Mouse (Mus musculus) T-helper 2 cell (primary cell): ENCODE results near the gene Phc3.

ENCODE experiments used
- in situ Hi-C: fragments of 300-600 bp; cut with MboI, MseI; formaldehyde crosslinking; loops from one replicate; pipeline ENCODE4 v1.15.1; 2025; ENCODE audit warnings: high pct_unique_total_duplicates

Phc3 gene

DNA sequence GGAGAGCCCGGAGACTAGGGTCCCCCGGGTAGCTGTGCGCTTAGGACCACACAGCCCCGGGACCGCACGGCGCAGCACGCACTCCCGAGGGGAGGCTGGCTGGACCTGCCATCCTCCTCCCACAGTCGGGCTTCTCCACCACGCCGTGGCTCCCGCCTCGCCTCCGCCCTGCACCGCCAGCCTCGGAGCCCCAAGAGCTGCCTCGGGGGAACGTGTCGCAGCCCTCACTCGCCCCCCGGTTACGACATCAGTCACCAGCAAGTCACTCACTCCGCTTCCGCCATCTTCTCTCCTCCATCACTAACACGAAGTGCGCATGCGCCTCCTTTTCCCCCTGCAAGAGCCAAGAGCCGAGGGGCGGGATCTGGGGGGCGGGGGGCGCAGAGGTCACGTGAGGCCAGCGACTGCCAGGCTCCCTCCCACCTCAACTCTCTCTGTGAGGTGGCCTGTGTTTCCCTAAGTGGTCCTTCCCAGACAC lies at the start of gene Phc3:
Phc3 (minus strand) TSS at position 312 of the 478 bp plus-strand sequence.
- in situ Hi-C loops = loop anchor here (10.0 to 25.0 kb wide), 2 partner anchors 1446 to 1743 kb away; partner anchors contain the start of gene Actl6a

DNA sequence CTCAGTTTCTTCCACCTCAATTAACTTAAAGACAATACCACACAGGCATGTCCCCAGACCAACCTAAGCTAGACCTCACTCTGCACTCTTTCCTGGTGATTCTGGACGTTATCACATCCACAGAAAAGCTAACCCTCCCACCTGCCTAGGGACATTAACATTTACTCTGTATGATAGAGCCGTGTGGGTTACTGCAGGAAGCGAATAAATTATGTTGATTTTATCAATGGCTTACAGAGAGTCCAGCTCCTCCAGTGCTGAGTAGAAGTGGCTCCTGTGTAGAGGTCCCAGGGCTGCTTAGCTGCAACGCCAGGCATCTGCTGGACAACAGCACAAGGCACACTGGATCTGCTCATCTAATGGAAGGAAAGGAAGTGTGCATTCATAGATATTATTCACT lies 48.4 kb upstream of the Phc3 start:
- in situ Hi-C loops = no loop called here

DNA sequence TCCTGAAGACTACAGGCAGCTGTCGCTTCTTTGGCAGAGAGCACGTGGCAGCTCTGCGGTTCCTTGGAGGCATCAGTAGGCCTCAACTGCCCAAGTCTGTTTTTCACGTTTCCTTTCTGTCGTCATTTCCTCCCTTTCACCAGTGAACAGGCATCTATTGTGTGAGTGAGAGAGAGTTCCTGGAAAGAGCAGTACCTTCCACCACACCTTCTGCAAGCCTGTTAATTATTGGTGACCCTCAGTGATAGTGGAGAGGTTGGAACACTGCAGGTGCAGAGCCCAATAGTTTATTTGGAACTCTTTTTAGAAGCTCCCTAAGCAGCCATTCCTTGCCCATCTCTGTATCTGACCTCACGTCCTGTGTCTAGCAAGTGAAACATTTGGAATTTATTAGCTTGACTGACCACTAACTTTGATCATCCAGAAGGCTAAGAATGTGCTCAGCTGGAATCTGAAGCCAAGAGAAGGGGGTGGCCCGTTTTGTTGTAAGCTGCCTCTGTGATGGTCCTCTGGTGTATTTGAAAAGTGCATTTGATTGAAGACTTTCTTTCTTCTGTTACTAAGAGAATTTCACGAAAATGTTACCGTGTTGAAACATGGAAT lies 47.5 kb upstream of the Phc3 start:
- in situ Hi-C loops = no loop called here

DNA sequence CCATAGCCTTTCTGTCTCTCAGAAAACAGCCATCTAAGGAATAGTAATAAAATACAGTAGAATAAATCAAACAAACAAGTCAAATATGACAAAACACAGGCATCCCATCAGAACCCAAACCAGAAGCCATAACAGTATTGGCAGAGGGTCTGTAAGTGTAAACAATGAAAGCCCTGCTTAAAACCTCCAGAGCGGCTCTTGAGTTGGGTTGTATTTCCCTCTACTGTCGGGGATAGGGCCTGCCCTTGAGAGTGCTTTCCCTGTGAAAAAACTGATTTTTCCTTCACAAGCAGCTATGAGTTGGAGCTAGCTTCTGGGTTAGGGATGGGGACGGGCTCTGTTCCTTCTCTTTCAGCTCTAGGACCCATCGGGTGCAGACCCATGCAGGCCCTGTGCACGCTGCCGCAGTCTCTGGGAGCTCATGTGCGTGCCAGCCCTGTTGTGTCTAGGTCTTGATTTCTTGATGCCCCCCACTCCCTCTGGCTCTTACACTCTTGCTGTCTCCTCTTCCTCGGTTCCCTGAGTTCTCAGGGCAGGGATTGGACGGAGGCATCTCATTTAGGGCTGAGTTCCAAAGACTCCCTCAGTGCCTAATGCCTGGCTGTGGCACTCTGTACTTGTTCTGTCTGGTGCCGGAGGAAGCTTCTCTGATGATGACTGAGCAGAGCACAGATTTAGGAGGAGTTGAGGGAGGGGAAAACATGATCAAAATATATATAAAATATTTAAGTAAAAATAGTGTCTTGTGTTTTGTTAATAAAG lies 46.6 kb upstream of the Phc3 start:
- in situ Hi-C loops = no loop called here

DNA sequence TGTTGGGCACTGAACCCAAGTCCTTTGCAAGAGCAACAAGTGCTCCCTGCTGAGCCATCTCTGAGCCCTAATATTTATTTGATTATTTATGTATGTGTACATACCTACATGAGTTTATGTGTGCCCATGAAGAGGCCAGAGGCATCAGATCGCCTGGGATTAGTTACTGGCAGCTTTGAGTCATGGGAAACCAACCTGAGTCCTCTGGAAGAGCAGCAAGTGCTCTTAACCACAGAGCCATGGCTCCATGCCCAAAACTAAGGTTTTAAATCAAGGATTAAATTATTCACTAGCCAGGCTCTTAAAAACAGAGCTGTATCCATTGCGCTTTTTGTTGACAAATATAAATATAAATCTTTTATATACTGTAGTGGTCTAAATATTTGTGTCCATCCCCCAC lies 45.2 kb upstream of the Phc3 start:
- in situ Hi-C loops = loop anchor here (5.0 kb wide), 1 partner anchor 33 kb away; no protein-coding TSS in a partner anchor

DNA sequence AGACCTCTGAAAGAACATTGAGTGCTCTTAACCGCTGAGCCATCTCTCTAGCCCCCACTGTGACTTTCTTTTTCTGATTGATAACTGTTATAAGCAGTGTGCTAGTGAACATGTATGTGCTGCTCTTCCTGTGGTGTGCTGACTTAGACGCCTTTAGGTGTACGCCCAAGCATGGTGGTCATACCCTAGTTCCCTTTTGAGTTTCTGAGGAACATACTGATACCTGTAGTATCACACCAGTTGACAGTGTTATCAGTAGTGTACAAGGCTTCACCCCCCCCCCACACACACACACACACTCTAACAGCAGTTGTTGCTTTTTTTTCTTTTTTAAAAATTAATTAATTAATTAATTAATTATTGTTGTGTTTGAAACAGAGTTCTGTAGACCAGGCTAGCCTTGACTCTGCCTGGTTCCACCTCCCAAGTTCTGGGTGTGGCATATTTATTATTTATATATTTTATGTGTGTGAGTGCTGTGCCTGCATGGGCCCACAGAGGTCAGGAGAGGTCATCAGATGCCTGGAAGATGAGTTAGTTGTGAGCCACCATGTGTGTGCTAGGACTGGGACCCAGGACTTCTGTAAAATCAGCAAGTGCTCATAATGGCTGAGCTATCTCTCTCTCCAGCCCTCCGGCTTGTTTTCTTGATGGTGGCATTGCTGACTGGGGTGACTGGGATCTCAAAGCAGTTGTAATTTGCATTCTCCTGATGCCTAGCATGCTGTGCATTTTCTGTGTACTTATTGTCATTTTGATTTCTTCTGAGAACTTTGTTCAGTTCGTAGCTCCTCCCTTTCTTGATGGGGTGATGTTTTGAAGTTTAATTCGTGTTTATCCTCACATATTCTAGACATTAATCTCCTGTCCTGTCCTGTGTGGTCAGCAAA lies 35.4 kb upstream of the Phc3 start:
- in situ Hi-C loops = no loop called here

DNA sequence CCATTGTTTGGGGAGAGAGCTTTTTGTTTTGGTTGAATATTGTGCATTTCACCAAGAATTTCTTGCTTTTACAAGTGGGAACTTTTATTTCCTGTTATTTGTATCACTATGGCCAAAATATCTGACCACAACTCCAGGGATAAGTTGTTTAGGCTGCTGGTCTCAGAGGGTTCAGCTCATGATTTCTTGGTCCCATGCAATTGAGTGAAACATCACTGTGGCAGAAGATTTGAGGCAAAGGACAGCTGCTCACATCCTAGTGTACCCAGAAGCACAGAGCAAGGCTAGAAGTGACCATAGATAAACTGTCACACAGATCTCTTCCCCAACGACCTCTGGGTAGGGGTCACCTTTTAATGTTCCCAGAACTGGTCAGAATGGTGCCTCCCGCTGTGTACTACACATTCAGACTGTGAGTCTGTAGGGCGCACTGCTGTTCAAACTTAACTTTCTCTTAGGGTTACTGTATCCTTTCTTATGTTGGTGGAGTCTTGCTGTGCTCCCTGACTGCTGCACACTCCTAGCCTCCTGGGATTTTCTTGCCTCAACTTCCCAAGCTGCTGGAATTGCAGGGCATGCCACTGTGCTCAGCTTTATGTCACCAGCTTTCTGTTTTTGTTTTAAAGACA lies 31.9 kb upstream of the Phc3 start:
- in situ Hi-C loops = no loop called here

DNA sequence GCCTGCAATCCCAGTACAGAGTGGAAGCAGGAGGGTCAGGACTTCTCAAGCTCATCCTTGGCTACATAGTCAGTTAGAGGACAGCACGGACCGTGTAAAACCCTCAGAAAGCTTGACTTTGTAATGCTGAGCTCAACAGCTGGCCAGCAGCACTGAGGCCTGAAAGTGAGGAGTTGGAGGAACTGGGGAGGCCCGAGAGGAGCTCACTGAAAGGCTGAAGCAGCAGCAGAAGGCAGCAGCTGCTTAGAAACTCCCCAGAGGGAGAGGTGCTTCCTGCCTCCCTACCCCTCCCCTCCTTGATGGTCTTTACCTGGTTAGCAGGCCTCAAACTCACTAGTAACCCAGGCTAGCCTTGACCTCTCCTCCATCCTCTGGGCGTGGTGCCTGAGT lies 30.8 kb upstream of the Phc3 start:
- in situ Hi-C loops = no loop called here

DNA sequence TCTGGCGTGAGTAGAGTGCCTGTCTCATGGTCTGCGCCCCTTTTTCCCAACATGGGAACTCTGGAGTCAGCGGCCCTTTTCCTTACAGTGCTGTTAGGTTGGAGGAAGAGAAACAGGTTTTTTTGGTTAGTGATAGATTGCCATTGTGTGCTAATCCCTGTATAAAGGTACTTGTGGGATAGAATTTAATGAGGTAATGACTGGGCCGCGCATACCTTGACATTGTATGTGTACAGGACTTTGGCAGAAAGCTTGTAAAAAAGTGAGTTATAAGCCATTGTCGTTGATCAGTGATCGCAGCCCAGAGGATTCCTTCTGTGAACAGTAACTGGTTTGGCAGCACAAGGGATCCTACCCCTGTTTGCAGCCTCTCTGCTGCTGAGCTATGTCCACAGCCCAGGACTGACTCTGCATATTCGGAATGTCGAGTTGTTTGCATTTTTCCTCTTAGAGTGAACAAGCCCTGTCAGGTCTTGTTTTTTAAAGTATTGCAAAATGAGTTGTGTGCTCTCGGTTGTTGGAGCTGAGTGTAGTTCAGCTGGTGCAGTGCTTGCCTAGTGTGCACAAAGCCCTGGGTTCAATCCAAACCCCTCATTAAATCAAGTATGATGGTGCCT lies 30.3 kb upstream of the Phc3 start:
- in situ Hi-C loops = no loop called here

DNA sequence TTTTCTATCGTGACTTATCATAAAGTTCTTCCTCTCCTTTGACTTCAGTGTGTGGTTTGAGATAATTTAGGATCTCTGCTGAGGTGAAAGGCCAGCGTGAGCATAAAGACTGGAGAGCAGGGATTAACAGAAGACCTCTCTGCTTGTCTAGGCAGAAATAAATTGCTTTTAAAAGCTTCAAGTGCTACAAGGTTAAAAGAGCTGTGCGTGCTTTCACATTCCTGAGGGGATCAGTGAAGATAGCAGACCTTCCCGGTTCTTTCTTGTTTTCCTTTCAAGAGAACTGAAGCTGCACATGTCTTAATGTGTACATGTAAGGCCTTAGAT lies 27.4 kb upstream of the Phc3 start:
- in situ Hi-C loops = no loop called here

DNA sequence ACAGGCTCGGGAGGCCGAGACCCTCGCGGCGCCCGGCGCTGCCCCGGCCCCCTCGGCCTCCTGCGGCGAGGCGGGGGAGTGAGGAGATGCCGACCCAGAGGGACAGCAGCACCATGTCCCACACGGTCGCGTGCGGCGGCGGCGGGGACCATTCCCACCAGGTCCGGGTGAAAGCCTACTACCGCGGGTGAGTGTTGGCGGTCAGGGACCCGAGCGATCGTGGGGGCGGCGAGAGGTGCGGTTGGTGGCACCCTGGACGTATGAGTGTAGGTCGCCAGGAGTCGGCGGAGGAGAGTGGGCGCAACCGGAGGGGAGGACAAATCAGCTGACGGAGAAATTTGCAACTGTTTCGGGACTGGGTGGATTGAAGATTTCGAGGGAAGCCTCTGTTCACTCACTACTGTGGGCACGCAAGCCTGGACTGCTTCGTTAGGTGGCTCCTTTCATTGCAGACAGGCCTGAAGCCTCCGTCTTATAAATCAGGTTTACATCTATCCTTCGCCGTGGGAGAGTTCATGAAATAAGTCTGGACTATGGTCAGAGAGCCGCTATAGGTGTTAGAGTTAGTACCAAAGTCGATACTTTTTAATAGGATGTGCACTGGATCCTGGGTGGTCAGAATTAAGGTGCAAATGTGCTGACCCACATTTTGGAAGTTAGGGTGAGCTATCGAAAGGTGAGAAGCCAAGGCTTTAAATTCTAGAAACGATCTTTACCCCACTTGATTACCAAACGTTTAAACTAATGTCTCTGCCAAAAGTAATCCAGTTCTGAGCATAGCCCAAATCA lies 26.9 kb upstream of the Phc3 start:
- in situ Hi-C loops = no loop called here

DNA sequence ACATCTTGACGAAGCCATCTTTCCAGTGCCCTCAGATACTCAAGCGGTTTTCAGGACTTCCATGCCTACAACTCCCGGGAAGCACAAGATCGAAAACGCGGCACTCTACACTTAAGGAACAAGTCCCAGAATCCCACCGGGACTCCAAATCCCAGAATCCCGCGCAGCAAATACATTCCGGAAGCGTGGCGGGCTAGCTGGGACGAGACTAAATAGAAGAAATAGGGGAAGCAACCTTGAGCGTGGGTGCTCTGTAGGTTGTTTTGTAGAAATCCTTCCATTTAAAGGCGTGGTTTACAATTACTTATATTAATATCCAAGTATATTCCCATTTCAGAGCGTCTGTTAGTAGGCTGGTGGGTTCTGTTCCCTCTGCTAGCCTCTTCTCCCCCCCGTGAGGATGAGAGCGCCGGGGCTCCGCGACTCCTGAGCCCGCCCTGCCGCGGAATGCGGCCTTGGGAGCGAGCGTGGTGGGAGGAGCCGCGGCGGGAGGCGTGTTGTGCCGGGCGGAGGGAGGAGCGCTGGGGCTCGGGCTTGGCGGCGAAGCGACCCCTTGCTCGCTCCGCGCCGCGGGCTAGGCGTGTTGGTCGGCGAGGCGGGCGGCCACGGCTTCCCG lies 26.2 kb upstream of the Phc3 start, which contains the start of gene Prkci:
Prkci (plus strand) TSS at position 465 of the 616 bp plus-strand sequence.
- in situ Hi-C loops = no loop called here

DNA sequence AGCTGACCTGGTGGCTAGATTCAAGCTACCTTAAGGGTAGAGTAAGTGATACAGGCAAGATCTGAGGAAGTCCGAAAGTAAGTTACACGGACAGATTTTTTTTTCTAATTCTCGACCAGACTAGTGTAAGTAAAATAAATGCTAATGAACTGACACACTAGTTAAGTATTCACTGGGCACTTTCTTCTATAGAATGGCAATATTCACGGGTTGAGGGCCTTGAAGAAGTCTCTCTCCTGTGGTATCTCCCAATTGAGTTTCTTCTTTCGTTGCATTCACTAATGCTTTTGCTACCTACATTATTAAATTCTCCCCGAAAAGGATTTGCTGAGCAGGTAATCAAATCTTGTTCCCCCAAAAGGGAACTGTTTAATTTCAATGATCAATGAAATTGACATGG lies 25.6 kb upstream of the Phc3 start:
- in situ Hi-C loops = no loop called here

DNA sequence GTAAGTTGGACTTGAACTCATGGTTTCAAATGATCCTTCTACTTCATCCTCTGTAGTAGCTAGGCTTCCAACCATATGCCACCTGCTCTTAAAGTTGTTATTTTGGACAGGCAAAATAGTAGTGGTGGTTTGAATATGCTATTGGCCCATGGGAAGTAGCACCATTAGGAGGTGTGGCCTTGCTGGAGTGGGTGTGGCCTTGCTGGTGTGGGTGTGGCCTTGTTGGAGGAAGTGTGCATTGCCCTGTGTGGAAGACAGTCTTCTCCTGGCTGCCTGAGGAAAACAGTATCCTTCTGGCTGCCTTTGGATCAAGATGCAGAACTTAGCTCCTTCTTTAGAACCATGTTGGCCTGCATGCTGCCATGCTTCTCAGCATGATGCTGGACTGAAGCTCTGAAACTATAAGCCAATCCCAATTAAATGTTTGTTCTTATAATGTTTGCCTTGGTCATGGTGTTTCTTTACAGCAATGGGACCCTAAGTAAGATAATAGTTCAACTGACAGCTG lies 23.9 kb upstream of the Phc3 start:
- in situ Hi-C loops = no loop called here

DNA sequence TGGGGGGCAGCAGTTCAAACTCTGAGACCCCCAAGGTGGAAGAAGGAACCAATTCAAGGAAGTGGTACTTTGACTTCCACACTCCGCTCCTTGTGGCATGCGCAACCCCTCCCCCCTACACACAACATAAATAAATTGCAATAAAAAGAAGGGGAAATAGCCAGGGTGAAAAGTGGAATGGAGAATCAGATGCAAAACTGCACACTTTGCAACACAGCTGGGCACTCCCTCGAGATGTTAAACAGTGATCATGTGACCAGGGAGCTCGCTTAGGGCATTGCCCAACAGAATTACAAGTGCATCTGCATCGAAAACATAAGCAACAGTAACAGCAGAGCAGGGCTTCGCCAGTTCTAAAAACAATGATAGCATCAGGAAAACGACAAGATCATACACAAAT lies 22.9 kb upstream of the Phc3 start:
- in situ Hi-C loops = no loop called here

DNA sequence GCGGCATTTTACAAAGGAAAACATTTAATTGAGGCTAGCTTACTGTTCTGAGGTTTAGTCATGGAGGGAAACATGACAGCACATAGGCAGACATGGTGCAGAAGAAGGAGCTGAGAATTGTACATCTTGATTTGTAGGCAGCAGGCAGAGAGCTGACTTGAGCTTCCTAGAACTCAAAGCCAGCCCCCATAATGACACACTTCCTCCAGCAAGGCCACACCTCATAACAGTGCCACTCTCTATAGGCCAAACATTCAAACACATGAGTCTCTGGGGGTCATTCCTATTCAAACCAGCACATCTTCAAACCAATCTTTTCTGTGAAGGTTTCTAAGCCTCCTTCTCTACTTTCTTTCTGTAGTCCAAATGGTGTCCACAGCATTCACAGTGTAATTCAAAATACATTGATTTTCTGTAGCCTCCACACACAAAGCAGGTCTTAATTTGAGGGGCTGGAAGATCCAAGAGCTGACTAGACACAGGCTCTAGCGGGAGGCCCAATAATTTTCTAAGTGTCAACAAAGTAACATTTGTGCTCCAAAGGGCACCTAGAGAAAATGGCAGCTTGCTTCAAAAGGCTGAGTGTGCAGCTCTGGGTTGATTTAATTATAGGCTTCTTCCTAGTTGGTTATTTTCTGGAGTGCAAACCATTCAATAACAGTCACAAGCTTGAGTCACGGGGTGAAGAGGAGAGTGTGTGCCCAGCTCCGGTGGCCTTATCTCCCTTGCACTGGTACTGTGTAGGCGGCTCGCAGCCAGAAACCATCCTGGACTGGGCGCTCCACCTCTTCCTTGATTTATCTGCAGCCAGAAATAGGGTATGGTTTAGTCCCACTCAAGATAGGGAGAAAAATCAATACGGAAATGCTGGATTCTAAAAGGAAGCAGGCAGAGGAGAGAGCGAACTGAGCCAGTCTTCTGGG lies 18.4 kb upstream of the Phc3 start:
- in situ Hi-C loops = no loop called here

DNA sequence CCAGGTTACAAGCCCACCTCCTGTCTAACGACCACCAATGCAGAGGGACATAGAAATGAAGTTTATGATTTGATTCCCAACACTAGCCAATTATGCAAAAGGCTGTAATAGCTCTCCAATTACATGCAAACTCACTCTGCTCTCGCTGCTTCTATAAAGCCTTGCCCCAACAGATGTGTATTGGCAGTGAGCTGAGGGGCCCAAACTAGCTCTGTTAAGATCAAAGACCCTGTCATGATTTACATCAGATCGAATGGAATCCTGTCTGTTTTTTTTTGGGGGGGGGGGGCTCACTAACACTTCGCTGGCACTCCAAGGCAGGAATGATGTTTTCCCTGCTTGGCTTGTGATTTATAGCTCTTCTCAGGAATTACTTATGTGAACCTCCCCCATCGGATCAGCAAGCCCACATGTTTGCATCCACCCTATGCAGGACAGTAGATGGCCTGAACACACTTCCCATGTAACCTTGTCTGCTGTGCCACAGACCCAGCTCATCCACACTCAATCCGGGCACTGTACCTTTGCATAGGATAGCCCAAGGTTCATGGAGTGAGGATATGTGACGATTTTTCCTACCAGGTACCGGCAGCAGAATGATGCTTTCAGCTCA lies 13.8 kb upstream of the Phc3 start:
- in situ Hi-C loops = no loop called here

DNA sequence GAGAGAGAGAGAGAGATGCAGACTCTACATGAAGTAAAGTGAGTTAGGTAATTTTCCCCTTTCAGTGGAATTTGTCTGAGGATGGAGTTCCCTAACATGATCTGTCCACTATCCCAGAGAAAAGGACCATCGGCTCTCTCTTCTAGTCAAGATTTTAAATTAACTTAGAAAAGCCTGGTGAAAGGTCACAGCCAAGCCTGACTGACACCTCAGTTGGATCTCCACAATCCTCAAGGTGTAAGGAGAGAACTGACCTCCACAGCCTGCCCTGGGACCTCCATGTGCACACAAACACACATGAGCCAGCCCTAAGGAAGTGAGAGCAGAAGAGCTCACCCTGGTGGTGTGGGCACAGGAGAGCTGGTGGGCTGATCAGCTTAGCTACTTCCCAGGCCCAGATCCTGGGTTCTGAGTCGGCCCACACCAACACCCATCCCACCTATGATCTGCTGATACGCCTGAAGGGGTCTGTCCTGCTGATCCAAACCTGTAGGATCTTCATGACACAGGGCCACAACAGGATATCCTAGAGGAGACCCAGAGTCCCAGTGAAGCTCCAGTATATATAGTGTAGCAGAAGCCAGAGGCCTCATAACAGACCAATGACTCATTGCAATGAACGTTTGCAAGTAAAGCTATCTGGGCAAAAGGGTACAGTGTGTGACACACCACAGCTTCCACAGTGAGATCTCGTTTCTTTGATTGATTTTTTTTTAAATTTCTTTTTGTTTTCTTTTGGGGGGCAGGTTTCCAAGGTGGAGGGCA lies 12.6 kb upstream of the Phc3 start:
- in situ Hi-C loops = no loop called here
